Mouse (Mus musculus): Measurements from ENCODE around the gene Abcc8.

DNA sequence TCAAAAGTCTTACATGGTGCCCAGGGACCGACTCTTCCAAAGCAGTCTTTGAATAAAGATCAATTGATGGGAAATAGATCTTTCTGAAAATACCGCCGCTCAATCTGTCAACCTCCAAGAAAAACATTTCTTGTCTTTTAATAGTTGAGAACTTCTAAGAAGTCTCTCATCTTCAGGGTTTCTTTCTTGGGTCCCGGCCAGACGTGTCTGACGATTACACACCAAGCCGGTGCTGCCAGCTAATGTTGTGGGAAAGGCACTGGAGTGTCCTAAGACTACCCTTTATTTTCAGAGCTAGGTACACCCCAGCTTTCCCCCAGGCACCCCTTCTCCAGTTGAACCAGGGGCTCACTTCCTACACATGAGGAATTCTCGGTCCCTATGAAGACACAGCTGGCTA is 28.3 kb upstream of the Abcc8 start:
- TF ChIP-seq CTCF (IDR thresholded peaks at IDR 0.05; ENCODE audit: control insufficient read depth, insufficient read depth, insufficient read length) (no peak), MAX (IDR thresholded peaks at IDR 0.05) (no peak), FOSL1 (IDR thresholded peaks at IDR 0.05; ENCODE audit: insufficient read depth, low read length, poor library complexity, severe bottlenecking) (no peak), MYOG (IDR thresholded peaks at IDR 0.05; ENCODE audit: control insufficient read depth, extremely low read depth, insufficient read length) (no peak), MYOD1 (IDR thresholded peaks at IDR 0.05; ENCODE audit: control insufficient read depth, insufficient read length, low read depth) (no peak), USF1 (IDR thresholded peaks at IDR 0.05; ENCODE audit: low read depth) (no peak)
